Mouse (Mus musculus) neural tube, embryonic 15.5 days (tissue): Measurements from ENCODE around the gene Siae. TPM values are rescaled to one million over a fixed set of nuclear protein-coding genes. Genes with fewer than 3 reads are reported as not detected.

Experiments used
- ATAC-seq: fragments of 200-750 bp; cut with Nextera tagmentation; 2 replicates; pipeline ENCODE4 v1.8.0; 2017; ENCODE audit warnings: mild to moderate bottlenecking, moderate TSS enrichment, moderate library complexity; ENCODE audit not compliant: low FRiP score
- H3K27ac ChIP-seq: fragments of 300-500 bp; sonication (generic); replicated peaks from 2 replicates; pipeline ENCODE4 v1.5.1; 2015; ENCODE audit warnings: mild to moderate bottlenecking, inconsistent platforms
- H3K27me3 ChIP-seq: fragments of 300-500 bp; sonication (generic); replicated peaks from 2 replicates; pipeline ENCODE4 v1.6.1; 2015; ENCODE audit warnings: inconsistent platforms
- H3K36me3 ChIP-seq: fragments of 300-500 bp; sonication (generic); 2 replicates; pipeline ENCODE4 v1.6.1; 2015; ENCODE audit warnings: inconsistent platforms
- H3K4me1 ChIP-seq: fragments of 300-500 bp; sonication (generic); 2 replicates; pipeline ENCODE4 v1.6.1; 2015; ENCODE audit warnings: inconsistent platforms
- H3K4me2 ChIP-seq: fragments of 300-500 bp; sonication (generic); 2 replicates; pipeline ENCODE4 v1.6.1; 2015; ENCODE audit warnings: inconsistent platforms, mild to moderate bottlenecking, moderate library complexity
- H3K4me3 ChIP-seq: fragments of 300-500 bp; sonication (generic); replicated peaks from 2 replicates; pipeline ENCODE4 v1.5.1; 2015; ENCODE audit warnings: mild to moderate bottlenecking, inconsistent platforms
- H3K9ac ChIP-seq: fragments of 300-500 bp; sonication (generic); replicated peaks from 2 replicates; pipeline ENCODE4 v1.6.1; 2015; ENCODE audit warnings: mild to moderate bottlenecking, inconsistent platforms
- H3K9me3 ChIP-seq: fragments of 300-500 bp; sonication (generic); replicated peaks from 2 replicates; pipeline ENCODE4 v1.6.1; 2016; ENCODE audit warnings: inconsistent platforms
- WGBS: fragments of 180-500 bp; shearing (Covaris S2); methylation state at CpG from one replicate; pipeline ENCODE4 v1.1.7; 2015; ENCODE audit warnings: mixed read lengths; 5-methylcytosine and 5-hydroxymethylcytosine counted together
- polyA plus RNA-seq: library from polyadenylated mRNA; unstranded; fragments of >200 nt; fragmentation: Nextera tagmentation; extraction: Ambion mirVana; gene quantifications from 2 replicates; pipeline ENCODE4 v1.2.1, GENCODE M21; 2015

Gene Siae
- polyA plus RNA-seq, 1 experiment from 2014 or later: 13.3 TPM

GRCm38 (mm10) chr9:37669115-37669514 lies 113.6 kb downstream of the Siae start, which contains the start of gene Panx3:
Panx3 (minus strand) TSS chr9:37669235.
- no peak within 1 kb of the TSS for H3K27ac ChIP-seq

GRCm38 (mm10) chr9:37669678-37670077 lies 114.2 kb downstream of the Siae start:
- H3K27me3 ChIP-seq: no peaks in the 10 kb centered on the region
- ATAC-seq: no peak

More at GRCm38 (mm10) chr9:37669115-37669514, 113.6 kb downstream of the Siae start, which contains the start of gene Panx3:
- Histone ChIP-seq H3K9me3 (no peaks in the 10 kb centered on the region), H3K27me3 (no peaks in the 10 kb centered on the region), H3K9ac (no peak within 1 kb of the TSS), H3K4me3 (no peak within 1 kb of the TSS), H3K36me3 (no peaks in the 10 kb centered on the region), H3K4me2 (no peak within 1 kb of the TSS), H3K4me1 (no peaks in the 10 kb centered on the region)
- no peak for ATAC-seq
- WGBS: 63% methylated on average over 6 of the region's 6 CpGs

GRCm38 (mm10) chr9:37670261-37670660 lies 114.8 kb downstream of the Siae start:
- no peak for ATAC-seq
- no peaks in the 10 kb centered on the region for H3K4me1 ChIP-seq
- H3K9me3 ChIP-seq: no peaks in the 10 kb centered on the region
- no peak overlapping the region for H3K4me2 ChIP-seq
- H3K9ac ChIP-seq: no peak overlapping the region
- whole genome bisulfite sequencing: 93% methylated on average over 3 of the region's 3 CpGs
- H3K4me3 ChIP-seq: no peak overlapping the region
- no peaks in the 10 kb centered on the region for H3K36me3 ChIP-seq
- no peak overlapping the region for H3K27ac ChIP-seq
- no peaks in the 10 kb centered on the region for H3K27me3 ChIP-seq

More at GRCm38 (mm10) chr9:37669678-37670077, 114.2 kb downstream of the Siae start:
- H3K27ac ChIP-seq: no peak overlapping the region
- H3K9ac ChIP-seq: no peak overlapping the region
- no peaks in the 10 kb centered on the region for H3K36me3 ChIP-seq
- H3K4me1 ChIP-seq: no peaks in the 10 kb centered on the region
- WGBS: 77% methylated on average over 4 of the region's 4 CpGs
- H3K4me3 ChIP-seq: no peak overlapping the region
- H3K4me2 ChIP-seq: no peak overlapping the region
- H3K9me3 ChIP-seq: no peaks in the 10 kb centered on the region

- Histone ChIP-seq H3K4me3 (no peak overlapping the region), H3K27me3 (no peaks in the 10 kb centered on the region), H3K9ac (no peak overlapping the region), H3K4me1 (no peaks in the 10 kb centered on the region), H3K36me3 (no peaks in the 10 kb centered on the region), H3K4me2 (no peak overlapping the region), H3K27ac (no peak overlapping the region), H3K9me3 (no peaks in the 10 kb centered on the region)
- WGBS: 76% methylated on average over 4 of the region's 4 CpGs
- ATAC-seq: no peak
These were observed 119.8 kb downstream of the Siae start for GRCm38 (mm10) chr9:37675287-37675686.

- no peak overlapping the region for H3K9ac ChIP-seq
- WGBS: 100% methylated on average over 1 of the region's 1 CpGs
- no peak overlapping the region for H3K4me2 ChIP-seq
- no peaks in the 10 kb centered on the region for H3K9me3 ChIP-seq
- ATAC-seq: no peak
- H3K27ac ChIP-seq: no peak overlapping the region
- no peaks in the 10 kb centered on the region for H3K27me3 ChIP-seq
- H3K4me3 ChIP-seq: no peak overlapping the region
- no peaks in the 10 kb centered on the region for H3K36me3 ChIP-seq
- no peaks in the 10 kb centered on the region for H3K4me1 ChIP-seq
These were observed 125.6 kb downstream of the Siae start for GRCm38 (mm10) chr9:37681123-37681522.

GRCm38 (mm10) chr9:37687288-37687940 lies 131.9 kb downstream of the Siae start:
- no peak overlapping the region for H3K4me3 ChIP-seq
- peak; percentile 59; the same call in 1 of the 2 replicates for ATAC-seq
- no peak overlapping the region for H3K27ac ChIP-seq
- no peak overlapping the region for H3K9ac ChIP-seq
- H3K4me1 ChIP-seq: no peaks in the 10 kb centered on the region
- H3K36me3 ChIP-seq: no peaks in the 10 kb centered on the region
- no peak overlapping the region for H3K4me2 ChIP-seq
- no peaks in the 10 kb centered on the region for H3K27me3 ChIP-seq
- 66% methylated on average over 3 of the region's 3 CpGs for WGBS
- no peaks in the 10 kb centered on the region for H3K9me3 ChIP-seq

- ATAC-seq: peak; percentile 28; the same call in 1 of the 2 replicates
- Histone ChIP-seq H3K4me1 (no peaks in the 10 kb centered on the region), H3K4me3 (no peak overlapping the region), H3K27ac (no peak overlapping the region), H3K9me3 (no peaks in the 10 kb centered on the region), H3K27me3 (no peaks in the 10 kb centered on the region), H3K9ac (no peak overlapping the region), H3K36me3 (no peaks in the 10 kb centered on the region), H3K4me2 (no peak overlapping the region)
- 49% methylated on average over 3 of the region's 3 CpGs for WGBS
These were observed 132.4 kb downstream of the Siae start for GRCm38 (mm10) chr9:37687941-37688303.

- no peak overlapping the region for H3K27ac ChIP-seq
- H3K36me3 ChIP-seq: no peaks in the 10 kb centered on the region
- no peak overlapping the region for H3K9ac ChIP-seq
- no peaks in the 10 kb centered on the region for H3K4me1 ChIP-seq
- WGBS: 47% methylated on average over 5 of the region's 5 CpGs
- ATAC-seq: peak; percentile 79
- no peaks in the 10 kb centered on the region for H3K9me3 ChIP-seq
- no peak overlapping the region for H3K4me3 ChIP-seq
- no peaks in the 10 kb centered on the region for H3K27me3 ChIP-seq
- no peak overlapping the region for H3K4me2 ChIP-seq
These were observed 134.6 kb downstream of the Siae start for GRCm38 (mm10) chr9:37689970-37690686.

Other genes with a start within 250 kb of the Siae start
- gene Ccdc15, start 207.3 kb upstream of the Siae start, polyA plus RNA-seq: 6.4 and 7.7 TPM in 2 replicates
- gene Hepacam, start 188.3 kb upstream of the Siae start, polyA plus RNA-seq: 25.6 and 25.8 TPM in 2 replicates
- 5.4 and 6.2 TPM in 2 replicates for gene Robo4, start 153.8 kb upstream of the Siae start, polyA plus RNA-seq
- 4.8 and 8.7 TPM in 2 replicates for gene Robo3, start 122.5 kb upstream of the Siae start, polyA plus RNA-seq
- gene Msantd2, start 66.4 kb upstream of the Siae start, polyA plus RNA-seq: 27.6 and 30.7 TPM in 2 replicates
- 42.2 and 47.0 TPM in 2 replicates for gene Esam, start 27.6 kb upstream of the Siae start, polyA plus RNA-seq
- 0.54 and 0.91 TPM in 2 replicates for gene Vsig2, start 16.4 kb upstream of the Siae start, polyA plus RNA-seq
- gene Nrgn, start 2.8 kb upstream of the Siae start, polyA plus RNA-seq: 3.8 and 6.9 TPM in 2 replicates
- gene Spa17, start 58.0 kb downstream of the Siae start, polyA plus RNA-seq: 7.4 and 11.0 TPM in 2 replicates
- 87.5 and 94.9 TPM in 2 replicates for gene Tbrg1, start 101.6 kb downstream of the Siae start, polyA plus RNA-seq
- gene Panx3, start 113.5 kb downstream of the Siae start, polyA plus RNA-seq: 0.47 and 1.1 TPM in 2 replicates
- not detected in 2 replicates for gene Olfr160, start 160.6 kb downstream of the Siae start, polyA plus RNA-seq
- not detected in 2 replicates for gene Olfr874, start 189.4 kb downstream of the Siae start, polyA plus RNA-seq
- gene Olfr875, start 216.2 kb downstream of the Siae start, polyA plus RNA-seq: not detected in 2 replicates
- gene Olfr876, start 247.3 kb downstream of the Siae start, polyA plus RNA-seq: not detected in 2 replicates